Mouse (Mus musculus) C2C12 (cell line): ENCODE results near the gene Nsd1.

Experiments
- CEBPB ChIP-seq: IDR thresholded peaks from one replicate; pipeline ENCODE4 v1.6.1; 2011; ENCODE audit warnings: low read depth, mild to moderate bottlenecking, control low read depth, moderate library complexity
- CTCF ChIP-seq: IDR thresholded peaks from one replicate; pipeline ENCODE4 v1.5.1; 2011; ENCODE audit not compliant: control insufficient read depth, insufficient read depth, insufficient read length
- FOSL1 ChIP-seq: IDR thresholded peaks from one replicate; pipeline ENCODE4 v1.8.0; 2011; ENCODE audit warnings: mild to moderate bottlenecking, low read length; ENCODE audit not compliant: poor library complexity, insufficient read depth, severe bottlenecking
- MAX ChIP-seq: IDR thresholded peaks from one replicate; pipeline ENCODE4 v1.6.1; 2011; ENCODE audit warnings: mild to moderate bottlenecking, control low read depth
- MYOD1 ChIP-seq: IDR thresholded peaks from one replicate; pipeline ENCODE4 v1.6.1; 2011; ENCODE audit warnings: low read depth; ENCODE audit not compliant: control insufficient read depth, insufficient read length
- USF1 ChIP-seq: IDR thresholded peaks from one replicate; pipeline ENCODE4 v1.6.1; 2011; ENCODE audit warnings: low read depth, mild to moderate bottlenecking, control low read depth, moderate library complexity

DNA sequence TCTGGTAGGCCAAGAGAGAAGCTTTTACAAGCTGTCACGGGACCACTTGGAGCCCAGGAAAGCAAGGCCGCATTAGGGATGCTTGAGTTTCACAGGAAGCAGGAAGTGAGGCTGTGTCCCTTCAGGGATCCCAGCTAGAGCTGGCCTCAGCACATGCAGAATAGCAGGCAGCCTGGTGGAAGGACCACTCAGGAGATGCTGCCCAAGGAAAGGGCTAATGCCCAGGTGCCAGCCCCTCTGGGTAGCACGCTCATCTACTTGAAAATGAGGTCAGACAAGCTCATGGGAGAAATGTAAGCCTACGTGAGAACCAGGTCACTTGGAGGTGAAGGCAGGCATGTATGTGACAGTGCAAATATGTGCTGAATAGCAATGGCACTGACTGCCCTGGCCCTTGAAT lies 117.6 kb downstream of the Nsd1 start:
- TF ChIP-seq CTCF: no peak
- TF ChIP-seq MAX: no peak
- TF ChIP-seq CEBPB: no peak
- no peak for TF ChIP-seq USF1
- TF ChIP-seq MYOD1: no peak
- TF ChIP-seq FOSL1: no peak
